Mouse (Mus musculus) erythroid progenitor cell, adult 5-6 weeks (primary cell): ENCODE results near the gene Snapc4. TPM values are rescaled to one million over a fixed set of nuclear protein-coding genes. Genes with fewer than 3 reads are reported as not detected.
A peak's percentile ranks its signal among the peaks of the same experiment; 100 is the strongest.
"Not testable (repeated sequence)": the region's sequence is repeated elsewhere in the genome, so short reads cannot be mapped to it uniquely, and the experiment has no call there.

Source experiments
- ATAC-seq: replicated peaks from 2 replicates; pipeline ENCODE4 v1.8.0; 2016; ENCODE audit warnings: moderate number of reproducible peaks, mild to moderate bottlenecking, moderate TSS enrichment, inconsistent platforms; ENCODE audit not compliant: poor library complexity, low FRiP score, severe bottlenecking
- total RNA-seq, 2 experiments: library from RNA; stranded (forward) in 1 of 2; stranded (reverse) in 1 of 2; fragments of 150-400 nt in 1 of 2; fragments of 186-747, 209-891 nt in 1 of 2; gene quantifications; 2 replicates each; pipeline versions ENCODE4 v1.2.3 to v1.2.4; 2015 to 2017; ENCODE audit warnings: low replicate concordance in 2 of 2

The Snapc4 gene
- total RNA-seq, 2 experiments from 2014 or later, result 1.3 to 10.5 TPM

GRCm38 (mm10) chr2:26387713-26388112 is 7.3 kb upstream of the Snapc4 start:
- ATAC-seq, result no peak

- not testable (repeated sequence) for ATAC-seq
Measured at GRCm38 (mm10) chr2:26380871-26381270, 418 bp upstream of the Snapc4 start.

- ATAC-seq, result no peak
Measured at GRCm38 (mm10) chr2:26372396-26372795, 8.1 kb downstream of the Snapc4 start.

GRCm38 (mm10) chr2:26368572-26368971 is 11.9 kb downstream of the Snapc4 start:
- no peak for ATAC-seq

- no peak for ATAC-seq
Measured at GRCm38 (mm10) chr2:26367911-26368310, 12.5 kb downstream of the Snapc4 start.

GRCm38 (mm10) chr2:26364738-26365465 is 15.6 kb downstream of the Snapc4 start:
- no peak for ATAC-seq

GRCm38 (mm10) chr2:26363481-26363880 is 17.0 kb downstream of the Snapc4 start:
- ATAC-seq, result no peak

- ATAC-seq, result no peak
Measured at GRCm38 (mm10) chr2:26362991-26363390, 17.5 kb downstream of the Snapc4 start.

GRCm38 (mm10) chr2:26360772-26361171 is 19.7 kb downstream of the Snapc4 start, which contains the start of gene Card9:
Gene Card9 (minus strand): TSS chr2:26360918.
- no peak for ATAC-seq

GRCm38 (mm10) chr2:26359983-26360382 is 20.5 kb downstream of the Snapc4 start:
- no peak for ATAC-seq

GRCm38 (mm10) chr2:26358667-26359320 is 21.7 kb downstream of the Snapc4 start:
- no peak for ATAC-seq

GRCm38 (mm10) chr2:26357484-26357883 is 23.0 kb downstream of the Snapc4 start:
- no peak for ATAC-seq

GRCm38 (mm10) chr2:26356678-26357077 is 23.8 kb downstream of the Snapc4 start:
- no peak for ATAC-seq

- no peak for ATAC-seq
Measured at GRCm38 (mm10) chr2:26356231-26356630, 24.2 kb downstream of the Snapc4 start.

- no peak for ATAC-seq
Measured at GRCm38 (mm10) chr2:26354401-26354800, 26.1 kb downstream of the Snapc4 start.

- no peak for ATAC-seq
Measured at GRCm38 (mm10) chr2:26353066-26353980, 27.1 kb downstream of the Snapc4 start.

- ATAC-seq, result peak; percentile 37
Measured at GRCm38 (mm10) chr2:26352291-26352910, 28.1 kb downstream of the Snapc4 start.

GRCm38 (mm10) chr2:26351358-26352290 is 28.8 kb downstream of the Snapc4 start, which contains the start of gene Dnlz:
Gene Dnlz (minus strand): TSS chr2:26352110.
- ATAC-seq, result peak; percentile 93

- no peak for ATAC-seq
Measured at GRCm38 (mm10) chr2:26348241-26348640, 32.2 kb downstream of the Snapc4 start.
